In the genomic region with DNA sequence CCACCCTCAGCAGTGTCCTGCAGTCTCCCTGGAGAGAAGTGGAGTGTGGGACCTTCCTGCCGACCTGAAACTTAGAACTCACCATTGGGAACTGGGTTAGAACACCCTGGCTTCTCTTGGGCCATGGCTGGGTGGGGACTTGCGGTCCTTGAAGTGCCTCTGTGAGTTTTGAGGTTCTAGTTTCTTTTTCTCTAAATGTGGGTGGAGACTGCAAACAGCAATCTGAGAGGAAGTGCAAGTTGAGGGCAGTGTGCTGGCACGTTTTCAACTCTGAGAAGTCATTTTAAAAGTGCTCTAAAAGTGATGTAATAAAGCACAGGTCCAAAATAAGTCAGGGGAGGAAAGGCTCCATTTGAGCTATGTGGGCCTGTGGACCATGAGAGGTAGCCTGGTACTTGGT, we compare ENCODE assay signal across 12 mouse cellular contexts. TPM values are rescaled to one million over a fixed set of nuclear protein-coding genes. Genes with fewer than 3 reads are reported as not detected.
DNase-seq lines count a peak whose midpoint lies in the region; ATAC-seq and TF ChIP-seq lines count a peak whose summit lies in the region.
"Had no signal": no experiment of that assay in that cellular context is flagged by ENCODE, and none has a peak within 500 bp of the region (broad histone marks: within the 10 kb centered on the region; RNA-seq: fewer than 3 reads in every experiment).

Gene Gm6904 (minus strand): TSS at position 161 of the 400 bp plus-strand sequence.

- H3K4me1 ChIP-seq in kidney, embryonic 16.5 days (ENCODE audit: insufficient read depth, low read length) = no peaks in the 10 kb centered on the region
- H3K4me1 ChIP-seq in bone marrow, adult 2 months (ENCODE audit: control insufficient read depth, insufficient read depth, low read length) = no peaks in the 10 kb centered on the region
- no peaks in the 10 kb centered on the region for H3K4me1 ChIP-seq in hindbrain, embryonic 14.5 days (replicated peaks; ENCODE audit: control insufficient read depth, insufficient read depth, low read length)
- H3K4me1 ChIP-seq in forebrain, embryonic 13.5 days = no peaks in the 10 kb centered on the region
- H3K4me1 ChIP-seq: liver, embryonic 12.5 days had no signal

- H3K4me2 ChIP-seq in kidney, embryonic 16.5 days (replicated peaks; ENCODE audit: low read depth, low read length) = no peak within 1 kb of the TSS
- H3K4me2 ChIP-seq in hindbrain, embryonic 14.5 days (replicated peaks) = no peak within 1 kb of the TSS
- no peak within 1 kb of the TSS for H3K4me2 ChIP-seq in forebrain, embryonic 13.5 days
- H3K4me2 ChIP-seq: liver, embryonic 12.5 days had no signal

- H3K9me3 ChIP-seq in kidney, embryonic 16.5 days (ENCODE audit: low read length) = no peaks in the 10 kb centered on the region
- no peaks in the 10 kb centered on the region for H3K9me3 ChIP-seq in hindbrain, embryonic 14.5 days (ENCODE audit: control insufficient read depth, low read length)
- H3K9me3 ChIP-seq in forebrain, embryonic 13.5 days (replicated peaks) = no peaks in the 10 kb centered on the region
- H3K9me3 ChIP-seq: liver, embryonic 12.5 days had no signal

- H3K27ac ChIP-seq in kidney, embryonic 16.5 days (ENCODE audit: low read length) = no peak within 1 kb of the TSS
- H3K27ac ChIP-seq in bone marrow, adult 2 months (ENCODE audit: control insufficient read depth, insufficient read depth, low read depth, low read length, poor library complexity) = peak within 1 kb of the TSS; percentile 36; the same call in 1 of the 2 replicates
- H3K27ac ChIP-seq in hindbrain, embryonic 14.5 days = no peak within 1 kb of the TSS
- no peak within 1 kb of the TSS for H3K27ac ChIP-seq in forebrain, embryonic 13.5 days
- H3K27ac ChIP-seq: liver, embryonic 12.5 days had no signal

- no peak for TF ChIP-seq CTCF in bone marrow, adult 2 months (IDR thresholded peaks at IDR 0.05; ENCODE audit: control insufficient read depth, insufficient read depth, low read length)

- 56% methylated on average over 3 of the region's 3 CpGs for WGBS in kidney, embryonic 16.5 days
- 3% methylated on average over 3 of the region's 3 CpGs for WGBS in bone marrow, adult 2 months
- 81% methylated on average over 3 of the region's 3 CpGs for WGBS in hindbrain, embryonic 14.5 days
- WGBS in forebrain, embryonic 13.5 days = 74% methylated on average over 3 of the region's 3 CpGs

- no peak for ATAC-seq in kidney, embryonic 16.5 days (ENCODE audit: low FRiP score, low TSS enrichment)
- ATAC-seq in hindbrain, embryonic 14.5 days (ENCODE audit: low FRiP score) = no peak
- ATAC-seq in forebrain, embryonic 13.5 days = no peak
- ATAC-seq: liver, embryonic 12.5 days; Patski had no signal

- TF ChIP-seq POLR2A in bone marrow, adult 2 months (IDR thresholded peaks at IDR 0.05; ENCODE audit: borderline replicate concordance, control insufficient read depth, low read depth, low read length) = no peak

- no peaks in the 10 kb centered on the region for H3K27me3 ChIP-seq in kidney, embryonic 16.5 days (ENCODE audit: insufficient read depth, low read length)
- no peaks in the 10 kb centered on the region for H3K27me3 ChIP-seq in hindbrain, embryonic 14.5 days (ENCODE audit: control insufficient read depth, insufficient read depth, low read length)
- no peaks in the 10 kb centered on the region for H3K27me3 ChIP-seq in forebrain, embryonic 13.5 days
- H3K27me3 ChIP-seq: liver, embryonic 12.5 days; Patski had no signal

- no peak within 1 kb of the TSS for H3K9ac ChIP-seq in kidney, embryonic 16.5 days (replicated peaks; ENCODE audit: low read length)
- H3K9ac ChIP-seq in hindbrain, embryonic 14.5 days = no peak within 1 kb of the TSS
- no peak within 1 kb of the TSS for H3K9ac ChIP-seq in forebrain, embryonic 13.5 days
- H3K9ac ChIP-seq: liver, embryonic 12.5 days had no signal

- no peak within 1 kb of the TSS for H3K4me3 ChIP-seq in kidney, embryonic 16.5 days (ENCODE audit: low read length)
- H3K4me3 ChIP-seq in bone marrow, adult 2 months (replicated peaks; ENCODE audit: control insufficient read depth, low read depth, low read length) = no peak within 1 kb of the TSS
- H3K4me3 ChIP-seq in hindbrain, embryonic 14.5 days (replicated peaks; ENCODE audit: low read length) = no peak within 1 kb of the TSS
- H3K4me3 ChIP-seq in forebrain, embryonic 13.5 days = no peak within 1 kb of the TSS
- H3K4me3 ChIP-seq: liver, embryonic 12.5 days had no signal

- peak; percentile 7 for DNase-seq in kidney, adult 11 months
- DNase-seq in lung, adult 18-20 months = peak; percentile 28 to 44
- DNase-seq in spleen, adult 12 weeks (ENCODE audit: low spot score) = peak; percentile 9
- DNase-seq in hindbrain, embryonic 14.5 days (ENCODE audit: low spot score) = no peak
- DNase-seq in adrenal gland, adult 18-20 months (ENCODE audit: low spot score in 2 of 2) = no peak

- H3K36me3 ChIP-seq in kidney, embryonic 16.5 days (ENCODE audit: insufficient read depth, low read length) = no peaks in the 10 kb centered on the region
- no peaks in the 10 kb centered on the region for H3K36me3 ChIP-seq in hindbrain, embryonic 14.5 days (replicated peaks; ENCODE audit: control insufficient read depth, insufficient read depth)
- H3K36me3 ChIP-seq in forebrain, embryonic 13.5 days (ENCODE audit: poor library complexity, severe bottlenecking) = no peaks in the 10 kb centered on the region
- H3K36me3 ChIP-seq: liver, embryonic 12.5 days had no signal

RNA-seq across cellular contexts. Expression of gene Gm6904, which starts in this region (rescaled TPM):
- not detected in 2 replicates for polyA plus RNA-seq in kidney, embryonic 16.5 days (2015; fragmentation: Nextera tagmentation; extraction: Ambion mirVana)
- not detected in 2 replicates for polyA plus RNA-seq in bone marrow, adult 2 months (2011; ENCODE audit: insufficient read depth, insufficient read length, low replicate concordance, missing spikeins)
- not detected in 2 replicates for polyA plus RNA-seq in hindbrain, embryonic 14.5 days (2014; fragmentation: Nextera tagmentation; extraction: Ambion mirVana)
- 0.20 TPM in 1 of 2 replicates, not detected in the other for polyA plus RNA-seq in forebrain, embryonic 13.5 days (2015; fragmentation: Nextera tagmentation; extraction: Ambion mirVana)
- not detected for total RNA-seq in adrenal gland, adult 18-20 months (2021)
- polyA plus RNA-seq: cortical plate, adult 2 months; heart, embryonic 16.5 days; liver, embryonic 12.5 days had no signal

Comparison
In these comparisons a context has a peak if more than half of its experiments do, and no peak if none do; other contexts are left out.
1. DNase-seq: peak in kidney, adult 11 months (single experiment), lung, adult 18-20 months (2 of 2) and spleen, adult 12 weeks (single experiment); none in hindbrain, embryonic 14.5 days (single experiment) and adrenal gland, adult 18-20 months (0 of 2).